Mouse (Mus musculus) heart, adult 2 months (tissue): ENCODE measurements around the gene Chac1. TPM values are rescaled to one million over a fixed set of nuclear protein-coding genes. Genes with fewer than 3 reads are reported as not detected.

Experiments
- DNase-seq, 2 experiments: peaks; one replicate each; pipeline ENCODE4 v3.0.0; 2021
- H3K27ac ChIP-seq: fragments of 200-600 bp; 2 replicates; pipeline ENCODE4 v1.8.1; 2022
- H3K27me3 ChIP-seq: fragments of 200-500 bp; 2 replicates; pipeline ENCODE4 v1.6.1; 2012; ENCODE audit warnings: mild to moderate bottlenecking, low read length, inconsistent platforms, mixed read lengths; ENCODE audit not compliant: control insufficient read depth, insufficient read depth
- H3K36me3 ChIP-seq: fragments of 200-500 bp; 2 replicates; pipeline ENCODE4 v1.6.1; 2012; ENCODE audit warnings: low read length, inconsistent platforms; ENCODE audit not compliant: control insufficient read depth, insufficient read depth
- H3K4me1 ChIP-seq: fragments of 200-500 bp; 2 replicates; pipeline ENCODE4 v1.6.1; 2011; ENCODE audit warnings: low read length; ENCODE audit not compliant: control insufficient read depth, insufficient read depth
- H3K4me3 ChIP-seq: fragments of 200-600 bp; 2 replicates; pipeline ENCODE4 v1.8.1; 2022
- H3K79me2 ChIP-seq: fragments of 200-500 bp; replicated peaks from 2 replicates; pipeline ENCODE4 v1.6.1; 2012; ENCODE audit warnings: mild to moderate bottlenecking, inconsistent platforms, low read length, moderate library complexity, mixed read lengths; ENCODE audit not compliant: control insufficient read depth, insufficient read depth
- H3K9ac ChIP-seq: fragments of 200-500 bp; 2 replicates; pipeline ENCODE4 v1.6.1; 2012; ENCODE audit warnings: low read depth, mild to moderate bottlenecking, control low read depth, inconsistent platforms, low read length, mixed read lengths
- CTCF ChIP-seq: fragments of 200-600 bp; IDR thresholded peaks from 2 replicates; pipeline ENCODE4 v1.8.1; 2022; ENCODE audit warnings: antibody characterized with exemption, mild to moderate bottlenecking, moderate library complexity
- EP300 ChIP-seq: fragments of 200-500 bp; IDR thresholded peaks from 2 replicates; pipeline ENCODE4 v1.6.1; 2011; ENCODE audit warnings: low read depth, low read length, control low read depth; ENCODE audit not compliant: insufficient read depth
- POLR2A ChIP-seq: fragments of 200-500 bp; IDR thresholded peaks from 2 replicates; pipeline ENCODE4 v1.6.1; 2011; ENCODE audit warnings: mild to moderate bottlenecking, low read depth, low read length, control low read depth; ENCODE audit not compliant: insufficient read depth
- WGBS: fragments of 180-500 bp; shearing (Covaris S2); methylation state at CpG from one replicate; pipeline ENCODE4 v1.1.7; 2018; 5-methylcytosine and 5-hydroxymethylcytosine counted together
- intact Hi-C: fragments of 180-260 bp; cut with DNase I; formaldehyde crosslinking; loops from one replicate; pipeline ENCODE4 v1.15.1; 2025
- polyA plus RNA-seq: library from polyadenylated mRNA; depleted of rRNA; stranded (reverse); fragments of >200 nt; gene quantifications from 2 replicates; pipeline ENCODE4 v1.2.3, GENCODE M21; 2012; rRNA removed
- total RNA-seq, 2 experiments: library from RNA; stranded (reverse); gene quantifications; 2 replicates each; pipeline ENCODE4 v1.2.3; 2021

The Chac1 gene
- total and polyA plus RNA-seq, 3 experiments: 5.6 to 13.7 (median 8.1) TPM

- Histone ChIP-seq H3K27ac (no peak overlapping the region), H3K4me1 (no peaks in the 10 kb centered on the region; the same call in 1 of the 2 replicates), H3K4me3 (no peak overlapping the region), H3K27me3 (no peaks in the 10 kb centered on the region), H3K9ac (no peak overlapping the region), H3K36me3 (peaks cover 9% of the 10 kb centered on the region; the same call in 1 of the 2 replicates), H3K79me2 (no peaks in the 10 kb centered on the region)
- intact Hi-C loops: no loop called here
- 60% methylated on average over 5 of the region's 5 CpGs for WGBS
- TF ChIP-seq CTCF: peak; percentile 47
- TF ChIP-seq EP300: no peak
- DNase-seq: no peak
Observed at GRCm38 (mm10) chr2:119398252-119398651, 47.2 kb downstream of the Chac1 start.

GRCm38 (mm10) chr2:119398665-119399064 is 47.6 kb downstream of the Chac1 start:
- Histone ChIP-seq H3K27me3 (no peaks in the 10 kb centered on the region), H3K4me3 (no peak overlapping the region), H3K4me1 (no peaks in the 10 kb centered on the region; the same call in 1 of the 2 replicates), H3K79me2 (no peaks in the 10 kb centered on the region), H3K9ac (no peak overlapping the region), H3K36me3 (peaks cover 9% of the 10 kb centered on the region; the same call in 1 of the 2 replicates), H3K27ac (no peak overlapping the region)
- no peak for DNase-seq
- TF ChIP-seq POLR2A (no peak), EP300 (no peak), CTCF (no peak)
- intact Hi-C loops: no loop called here
- WGBS: 88% methylated on average over 1 of the region's 1 CpGs

- Histone ChIP-seq H3K4me3 (no peak overlapping the region), H3K27ac (no peak overlapping the region), H3K9ac (no peak overlapping the region), H3K4me1 (no peaks in the 10 kb centered on the region; the same call in 1 of the 2 replicates), H3K79me2 (no peaks in the 10 kb centered on the region), H3K36me3 (peaks cover 9% of the 10 kb centered on the region; the same call in 1 of the 2 replicates), H3K27me3 (no peaks in the 10 kb centered on the region)
- no peak for TF ChIP-seq CTCF
- no peak for TF ChIP-seq POLR2A
- TF ChIP-seq EP300: no peak
- intact Hi-C loops: no loop called here
- no peak for DNase-seq
Observed at GRCm38 (mm10) chr2:119399313-119399712, 48.3 kb downstream of the Chac1 start.

Other genes starting within 250 kb of the Chac1 start
- gene Rad51, start 238.4 kb upstream of the Chac1 start, total RNA-seq: under 1 TPM; 0.44 to 0.48 TPM
- gene Rad51, start 238.4 kb upstream of the Chac1 start, polyA plus RNA-seq: 0.70 and 1.0 TPM in 2 replicates
- gene Rmdn3, start 194.2 kb upstream of the Chac1 start, total RNA-seq: 10 to 100 TPM; 20.0 to 20.1 TPM
- gene Rmdn3, start 194.2 kb upstream of the Chac1 start, polyA plus RNA-seq: 9.0 and 12.4 TPM in 2 replicates
- gene Gchfr, start 183.5 kb upstream of the Chac1 start, total RNA-seq: 10 to 100 TPM in 1 of 2 experiments, 1 to 10 TPM in 1; 8.0 to 10.2 TPM
- 19.3 and 28.8 TPM in 2 replicates for gene Gchfr, start 183.5 kb upstream of the Chac1 start, polyA plus RNA-seq
- gene Gm14137, start 176.7 kb upstream of the Chac1 start, total RNA-seq: not detected
- gene Gm14137, start 176.7 kb upstream of the Chac1 start, polyA plus RNA-seq: 0.04 TPM in 1 of 2 replicates, not detected in the other
- 10 to 100 TPM in 1 of 2 experiments, 1 to 10 TPM in 1; 8.5 to 11.6 TPM for gene Zfyve19, start 142.6 kb upstream of the Chac1 start, total RNA-seq
- 17.1 and 25.2 TPM in 2 replicates for gene Zfyve19, start 142.6 kb upstream of the Chac1 start, polyA plus RNA-seq
- gene Dnajc17, start 142.4 kb upstream of the Chac1 start, total RNA-seq: 10 to 100 TPM in 1 of 2 experiments, 1 to 10 TPM in 1; 9.3 to 10.1 TPM
- gene Dnajc17, start 142.4 kb upstream of the Chac1 start, polyA plus RNA-seq: 2.5 and 4.1 TPM in 2 replicates
- gene Ppp1r14d, start 121.3 kb upstream of the Chac1 start, total RNA-seq: not detected
- not detected in 2 replicates for gene Ppp1r14d, start 121.3 kb upstream of the Chac1 start, polyA plus RNA-seq
- not detected for gene Spint1, start 113.9 kb upstream of the Chac1 start, total RNA-seq
- gene Spint1, start 113.9 kb upstream of the Chac1 start, polyA plus RNA-seq: 0.32 and 1.1 TPM in 2 replicates
- not detected for gene Rhov, start 80.0 kb upstream of the Chac1 start, total RNA-seq
- gene Rhov, start 80.0 kb upstream of the Chac1 start, polyA plus RNA-seq: 0.12 TPM in 1 of 2 replicates, not detected in the other
- gene Vps18, start 62.5 kb upstream of the Chac1 start, total RNA-seq: 10 to 100 TPM; 12.2 TPM
- gene Vps18, start 62.5 kb upstream of the Chac1 start, polyA plus RNA-seq: 10.2 and 12.6 TPM in 2 replicates
- 10 to 100 TPM; 13.7 to 15.8 TPM for gene Dll4, start 25.4 kb upstream of the Chac1 start, total RNA-seq
- gene Dll4, start 25.4 kb upstream of the Chac1 start, polyA plus RNA-seq: 22.0 and 35.8 TPM in 2 replicates
- gene Ino80, start 126.5 kb downstream of the Chac1 start, total RNA-seq: 1 to 10 TPM; 9.5 to 9.7 TPM
- gene Ino80, start 126.5 kb downstream of the Chac1 start, polyA plus RNA-seq: 5.1 and 7.0 TPM in 2 replicates
- gene Exd1, start 196.4 kb downstream of the Chac1 start, total RNA-seq: under 1 TPM; 0.18 to 0.23 TPM
- 0.21 and 0.26 TPM in 2 replicates for gene Exd1, start 196.4 kb downstream of the Chac1 start, polyA plus RNA-seq
- 10 to 100 TPM; 76.6 to 97.3 TPM for gene Chp1, start 196.5 kb downstream of the Chac1 start, total RNA-seq
- 71.0 and 145 TPM in 2 replicates for gene Chp1, start 196.5 kb downstream of the Chac1 start, polyA plus RNA-seq